Mouse (Mus musculus) testis, adult 2 months (tissue): Measurements from ENCODE around the gene Shkbp1.

Experiments used
- CTCF ChIP-seq: fragments of 200-500 bp; IDR thresholded peaks from 2 replicates; pipeline ENCODE4 v1.5.1; 2012; ENCODE audit warnings: low read depth, mild to moderate bottlenecking, inconsistent platforms, low read length, moderate library complexity; ENCODE audit not compliant: control insufficient read depth, insufficient read depth, insufficient replicate concordance
- POLR2A ChIP-seq: fragments of 200-500 bp; IDR thresholded peaks from 2 replicates; pipeline ENCODE4 v1.6.1; 2012; ENCODE audit warnings: low read depth, mild to moderate bottlenecking, inconsistent platforms, low read length, moderate library complexity; ENCODE audit not compliant: control insufficient read depth

DNA sequence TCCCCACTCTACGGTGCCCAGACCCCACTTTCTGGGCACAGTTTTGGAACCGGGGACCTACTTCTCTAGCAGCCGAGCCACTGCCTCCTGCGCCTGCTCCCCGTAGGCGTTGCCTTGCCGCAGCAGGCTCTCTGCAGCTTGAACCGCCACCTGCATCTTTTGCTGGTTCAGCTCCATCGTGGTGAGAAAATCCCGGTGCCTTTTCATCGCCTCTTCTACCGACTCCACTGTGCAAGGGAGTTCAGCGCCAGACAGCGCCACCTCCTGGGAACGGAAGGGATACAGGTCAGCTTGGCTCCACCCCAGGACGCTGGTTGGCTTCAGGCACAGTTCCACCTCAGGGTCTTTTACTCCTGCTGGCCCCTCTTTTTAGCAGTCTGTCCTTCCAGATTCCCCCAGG lies 46.9 kb upstream of the Shkbp1 start:
- peak; percentile 87; the same call in 1 of the 2 replicates for TF ChIP-seq CTCF
- TF ChIP-seq POLR2A = no peak
